Mouse (Mus musculus): ENCODE data around the gene 1700029H14Rik. TPM values are rescaled to one million over a fixed set of nuclear protein-coding genes. Genes with fewer than 3 reads are reported as not detected.

The 1700029H14Rik gene
- polyA plus RNA-seq, 1 experiment from 2014 or later = not detected

- 63% methylated on average over 9 of the region's 9 CpGs for WGBS (ENCODE audit: insufficient replicate concordance)
- no peak overlapping the region for H3K4me2 ChIP-seq
- no peaks in the 10 kb centered on the region for H3K27me3 ChIP-seq (replicated peaks)
- no peak for ATAC-seq
- H3K9me3 ChIP-seq (replicated peaks) = no peaks in the 10 kb centered on the region
- H3K27ac ChIP-seq = no peak overlapping the region
- no peak overlapping the region for H3K9ac ChIP-seq
- H3K4me3 ChIP-seq = no peak overlapping the region
- H3K36me3 ChIP-seq = no peaks in the 10 kb centered on the region
- H3K4me1 ChIP-seq = no peaks in the 10 kb centered on the region
These were observed 42.8 kb downstream of the 1700029H14Rik start for GRCm38 (mm10) chr8:13519503-13519902.

- Histone ChIP-seq H3K4me2 (no peak overlapping the region), H3K9me3 (replicated peaks) (no peaks in the 10 kb centered on the region), H3K27me3 (replicated peaks) (no peaks in the 10 kb centered on the region), H3K36me3 (no peaks in the 10 kb centered on the region), H3K27ac (no peak overlapping the region), H3K9ac (no peak overlapping the region), H3K4me1 (no peaks in the 10 kb centered on the region), H3K4me3 (no peak overlapping the region)
- no peak for ATAC-seq
- 77% methylated on average over 6 of the region's 6 CpGs for WGBS (ENCODE audit: insufficient replicate concordance)
These were observed 44.9 kb downstream of the 1700029H14Rik start for GRCm38 (mm10) chr8:13517284-13517781.

GRCm38 (mm10) chr8:13516728-13517127 is 45.5 kb downstream of the 1700029H14Rik start:
- Histone ChIP-seq H3K9ac (no peak overlapping the region), H3K9me3 (replicated peaks) (no peaks in the 10 kb centered on the region), H3K4me2 (no peak overlapping the region), H3K4me3 (no peak overlapping the region), H3K4me1 (no peaks in the 10 kb centered on the region), H3K27ac (no peak overlapping the region), H3K36me3 (no peaks in the 10 kb centered on the region), H3K27me3 (replicated peaks) (no peaks in the 10 kb centered on the region)
- 55% methylated on average over 5 of the region's 5 CpGs for whole genome bisulfite sequencing (ENCODE audit: insufficient replicate concordance)
- ATAC-seq = no peak

GRCm38 (mm10) chr8:13516011-13516442 is 46.2 kb downstream of the 1700029H14Rik start:
- Histone ChIP-seq H3K9me3 (replicated peaks) (no peaks in the 10 kb centered on the region), H3K4me2 (no peak overlapping the region), H3K27me3 (replicated peaks) (no peaks in the 10 kb centered on the region), H3K4me3 (no peak overlapping the region), H3K4me1 (no peaks in the 10 kb centered on the region), H3K36me3 (no peaks in the 10 kb centered on the region), H3K27ac (no peak overlapping the region), H3K9ac (no peak overlapping the region)
- WGBS (ENCODE audit: insufficient replicate concordance) = 65% methylated on average over 7 of the region's 7 CpGs
- no peak for ATAC-seq

- Histone ChIP-seq H3K4me3 (no peak overlapping the region), H3K27me3 (replicated peaks) (no peaks in the 10 kb centered on the region), H3K9ac (no peak overlapping the region), H3K36me3 (no peaks in the 10 kb centered on the region), H3K4me1 (no peaks in the 10 kb centered on the region), H3K9me3 (replicated peaks) (no peaks in the 10 kb centered on the region), H3K4me2 (no peak overlapping the region), H3K27ac (no peak overlapping the region)
- WGBS (ENCODE audit: insufficient replicate concordance) = 58% methylated on average over 5 of the region's 5 CpGs
- ATAC-seq = no peak
These were observed 48.5 kb downstream of the 1700029H14Rik start for GRCm38 (mm10) chr8:13513556-13514370.

- no peaks in the 10 kb centered on the region; the same call in 1 of the 2 replicates for H3K27me3 ChIP-seq (replicated peaks)
- no peak overlapping the region for H3K4me3 ChIP-seq
- 59% methylated on average over 6 of the region's 6 CpGs for WGBS (ENCODE audit: insufficient replicate concordance)
- H3K9me3 ChIP-seq (replicated peaks) = no peaks in the 10 kb centered on the region
- H3K27ac ChIP-seq = no peak overlapping the region
- H3K36me3 ChIP-seq = no peaks in the 10 kb centered on the region
- no peak overlapping the region for H3K4me2 ChIP-seq
- no peak for ATAC-seq
- H3K4me1 ChIP-seq = no peaks in the 10 kb centered on the region
- no peak overlapping the region for H3K9ac ChIP-seq
These were observed 49.6 kb downstream of the 1700029H14Rik start for GRCm38 (mm10) chr8:13512677-13513076.

GRCm38 (mm10) chr8:13512016-13512415 is 50.2 kb downstream of the 1700029H14Rik start:
- no peak overlapping the region for H3K4me2 ChIP-seq
- no peaks in the 10 kb centered on the region for H3K9me3 ChIP-seq (replicated peaks)
- no peak overlapping the region for H3K4me3 ChIP-seq
- H3K27ac ChIP-seq = no peak overlapping the region
- H3K9ac ChIP-seq = no peak overlapping the region
- H3K36me3 ChIP-seq = no peaks in the 10 kb centered on the region
- 63% methylated on average over 5 of the region's 5 CpGs for WGBS (ENCODE audit: insufficient replicate concordance)
- no peaks in the 10 kb centered on the region; the same call in 1 of the 2 replicates for H3K27me3 ChIP-seq (replicated peaks)
- H3K4me1 ChIP-seq = no peaks in the 10 kb centered on the region
- no peak for ATAC-seq

- WGBS (ENCODE audit: insufficient replicate concordance) = 63% methylated on average over 3 of the region's 3 CpGs
- no peaks in the 10 kb centered on the region for H3K9me3 ChIP-seq (replicated peaks)
- H3K4me2 ChIP-seq = no peak overlapping the region
- H3K36me3 ChIP-seq = no peaks in the 10 kb centered on the region
- H3K27ac ChIP-seq = no peak overlapping the region
- H3K9ac ChIP-seq = no peak overlapping the region
- ATAC-seq = no peak
- no peaks in the 10 kb centered on the region for H3K4me1 ChIP-seq
- H3K4me3 ChIP-seq = no peak overlapping the region
- no peaks in the 10 kb centered on the region; the same call in 1 of the 2 replicates for H3K27me3 ChIP-seq (replicated peaks)
These were observed 54.9 kb downstream of the 1700029H14Rik start for GRCm38 (mm10) chr8:13507284-13507937.

GRCm38 (mm10) chr8:13506849-13507248 is 55.4 kb downstream of the 1700029H14Rik start:
- Histone ChIP-seq H3K4me3 (no peak overlapping the region), H3K9ac (no peak overlapping the region), H3K27ac (no peak overlapping the region), H3K4me1 (no peaks in the 10 kb centered on the region), H3K27me3 (replicated peaks) (no peaks in the 10 kb centered on the region; the same call in 1 of the 2 replicates), H3K36me3 (no peaks in the 10 kb centered on the region), H3K9me3 (replicated peaks) (no peaks in the 10 kb centered on the region), H3K4me2 (no peak overlapping the region)
- no peak for ATAC-seq
- 37% methylated on average over 4 of the region's 4 CpGs for WGBS (ENCODE audit: insufficient replicate concordance)

- Histone ChIP-seq H3K27me3 (replicated peaks) (no peaks in the 10 kb centered on the region; the same call in 1 of the 2 replicates), H3K36me3 (no peaks in the 10 kb centered on the region), H3K27ac (no peak overlapping the region), H3K4me1 (no peaks in the 10 kb centered on the region), H3K9me3 (replicated peaks) (no peaks in the 10 kb centered on the region), H3K9ac (no peak overlapping the region), H3K4me2 (no peak overlapping the region), H3K4me3 (no peak overlapping the region)
- ATAC-seq = no peak
These were observed 57.2 kb downstream of the 1700029H14Rik start for GRCm38 (mm10) chr8:13504894-13505674.

GRCm38 (mm10) chr8:13503936-13504606 is 58.2 kb downstream of the 1700029H14Rik start:
- Histone ChIP-seq H3K27ac (no peak overlapping the region), H3K4me1 (no peaks in the 10 kb centered on the region), H3K36me3 (no peaks in the 10 kb centered on the region), H3K4me2 (no peak overlapping the region), H3K9ac (no peak overlapping the region), H3K9me3 (replicated peaks) (no peaks in the 10 kb centered on the region), H3K27me3 (replicated peaks) (no peaks in the 10 kb centered on the region; the same call in 1 of the 2 replicates), H3K4me3 (no peak overlapping the region)
- ATAC-seq = no peak
- WGBS (ENCODE audit: insufficient replicate concordance) = 52% methylated on average over 8 of the region's 8 CpGs

All from liver, embryonic 12.5 days (tissue).